Mouse (Mus musculus): Measurements from ENCODE around the gene Usf2. TPM values are rescaled to one million over a fixed set of nuclear protein-coding genes. Genes with fewer than 3 reads are reported as not detected.
"Not testable (repeated sequence)": the region's sequence is repeated elsewhere in the genome, so short reads cannot be mapped to it uniquely, and the experiment has no call there.

The Usf2 gene
- polyA plus RNA-seq, 1 experiment from 2014 or later = 31.9 TPM

DNA sequence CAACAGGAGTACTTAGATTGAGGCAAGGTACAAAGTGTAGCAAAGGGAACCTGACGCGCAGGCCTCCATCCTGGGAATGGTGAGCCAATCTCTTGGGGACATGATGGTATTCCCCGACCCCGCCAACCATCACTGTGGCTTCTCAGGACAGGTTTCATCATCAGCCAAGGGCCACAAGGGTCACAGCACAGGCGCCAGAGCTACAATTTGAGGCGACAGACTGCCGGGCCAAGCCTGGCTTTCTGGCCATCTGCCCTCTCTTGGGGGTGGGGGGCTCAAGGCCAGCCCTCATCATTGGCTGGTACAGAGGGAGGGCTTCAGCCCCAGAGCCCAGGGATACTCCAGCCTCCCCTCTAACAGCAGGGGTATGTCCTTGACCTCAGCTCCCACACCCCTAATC lies 11.1 kb downstream of the Usf2 start:
- not testable (repeated sequence) for H3K9ac ChIP-seq (replicated peaks); H3K27me3 ChIP-seq; H3K4me3 ChIP-seq (replicated peaks); ATAC-seq (ENCODE audit: insufficient number of reproducible peaks, insufficient read depth, low FRiP score, low TSS enrichment, low read depth); H3K9me3 ChIP-seq; H3K4me2 ChIP-seq; H3K27ac ChIP-seq; H3K4me1 ChIP-seq (replicated peaks)
- WGBS = 90% methylated on average over 7 of the region's 7 CpGs
- H3K36me3 ChIP-seq = peaks cover 37% of the 10 kb centered on the region

DNA sequence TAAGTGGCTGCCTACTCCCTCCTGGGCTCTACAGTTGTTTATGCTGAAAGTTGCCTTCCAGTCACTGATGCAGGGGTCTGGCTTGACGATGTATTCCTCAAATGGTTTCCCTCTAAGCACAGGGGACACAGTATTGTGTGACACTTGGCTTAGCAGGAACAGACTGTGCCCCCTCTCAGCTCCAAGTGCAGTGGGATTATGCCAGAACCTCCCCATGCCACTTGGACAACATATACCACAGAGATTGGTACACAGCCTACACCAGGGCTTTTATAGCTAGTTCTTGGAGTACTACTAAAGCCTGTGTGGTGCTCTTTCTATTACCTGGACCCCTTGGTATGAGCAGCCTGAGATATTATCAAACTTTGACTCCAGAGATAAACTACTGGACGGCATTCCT lies 11.9 kb downstream of the Usf2 start:
- not testable (repeated sequence) for H3K9ac ChIP-seq (replicated peaks); ATAC-seq (ENCODE audit: insufficient number of reproducible peaks, insufficient read depth, low FRiP score, low TSS enrichment, low read depth); H3K4me1 ChIP-seq (replicated peaks); H3K27me3 ChIP-seq; H3K4me2 ChIP-seq; H3K27ac ChIP-seq; H3K4me3 ChIP-seq (replicated peaks); H3K9me3 ChIP-seq
- 63% methylated on average over 2 of the region's 2 CpGs for WGBS
- H3K36me3 ChIP-seq = peaks cover 29% of the 10 kb centered on the region

DNA sequence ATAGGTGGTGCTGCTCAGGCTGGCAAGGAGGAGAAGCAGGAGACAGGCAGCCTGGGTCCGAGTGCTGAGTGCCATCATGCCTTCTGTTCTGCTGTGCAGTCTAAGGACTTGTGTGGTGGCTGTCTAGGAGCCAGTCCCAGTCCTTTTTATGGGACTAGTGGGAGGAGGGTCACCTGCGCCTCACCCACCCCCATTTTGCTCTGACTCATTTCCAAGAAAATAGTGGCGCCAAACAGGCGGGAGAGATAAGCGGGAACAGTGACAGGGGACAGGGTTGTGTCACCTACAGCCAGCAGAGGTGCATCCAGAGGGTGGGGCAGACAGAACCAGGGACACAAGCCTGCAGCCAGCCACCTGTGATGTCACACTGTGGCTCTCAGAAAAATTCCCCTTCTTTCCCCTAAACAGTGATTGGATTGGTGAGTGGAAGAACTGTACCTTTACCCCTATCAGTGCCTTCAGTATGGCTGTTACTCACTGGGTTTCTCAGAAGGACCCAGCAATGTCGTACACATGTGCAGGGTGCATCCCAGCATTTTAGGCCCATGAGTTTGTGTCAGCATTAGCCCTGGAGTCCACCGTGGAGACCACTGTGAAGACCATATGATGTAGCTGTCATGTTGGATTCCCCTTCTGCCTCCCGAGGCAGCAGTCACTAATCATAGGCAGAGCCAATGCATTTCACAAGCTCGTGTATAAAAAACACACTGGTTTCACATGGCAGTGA lies 12.5 kb downstream of the Usf2 start, which contains the start of gene Hamp:
Gene Hamp, minus strand, starts transcription at position 124 of the 727 bp plus-strand sequence.
- Histone ChIP-seq H3K4me3 (replicated peaks) (no peak within 1 kb of the TSS), H3K9ac (replicated peaks) (no peak within 1 kb of the TSS), H3K27me3 (no peaks in the 10 kb centered on the region), H3K4me2 (no peak within 1 kb of the TSS), H3K4me1 (replicated peaks) (no peaks in the 10 kb centered on the region), H3K27ac (no peak within 1 kb of the TSS), H3K9me3 (no peaks in the 10 kb centered on the region), H3K36me3 (peaks cover 23% of the 10 kb centered on the region)
- WGBS = 68% methylated on average over 9 of the region's 9 CpGs
- no peak for ATAC-seq (ENCODE audit: insufficient number of reproducible peaks, insufficient read depth, low FRiP score, low TSS enrichment, low read depth)

DNA sequence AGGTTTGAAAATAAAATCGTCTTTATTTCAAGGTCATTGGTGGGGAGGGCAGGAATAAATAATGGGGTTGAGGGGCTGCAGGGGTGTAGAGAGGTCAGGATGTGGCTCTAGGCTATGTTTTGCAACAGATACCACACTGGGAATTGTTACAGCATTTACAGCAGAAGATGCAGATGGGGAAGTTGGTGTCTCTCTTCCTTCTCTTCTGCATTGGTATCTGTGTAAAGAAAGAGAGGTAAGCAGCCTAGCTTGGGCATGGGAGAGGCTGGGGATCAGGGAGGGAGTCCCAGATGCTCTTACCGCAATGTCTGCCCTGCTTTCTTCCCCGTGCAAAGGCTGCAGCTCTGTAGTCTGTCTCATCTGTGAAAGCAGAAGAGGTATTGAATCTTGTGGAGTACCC lies 14.2 kb downstream of the Usf2 start:
- not testable (repeated sequence) for H3K4me1 ChIP-seq (replicated peaks); H3K4me2 ChIP-seq; H3K27ac ChIP-seq; H3K27me3 ChIP-seq; H3K9me3 ChIP-seq; H3K4me3 ChIP-seq (replicated peaks); H3K9ac ChIP-seq (replicated peaks); ATAC-seq (ENCODE audit: insufficient number of reproducible peaks, insufficient read depth, low FRiP score, low TSS enrichment, low read depth)
- peaks cover 18% of the 10 kb centered on the region for H3K36me3 ChIP-seq
- WGBS = 64% methylated on average over 3 of the region's 3 CpGs

DNA sequence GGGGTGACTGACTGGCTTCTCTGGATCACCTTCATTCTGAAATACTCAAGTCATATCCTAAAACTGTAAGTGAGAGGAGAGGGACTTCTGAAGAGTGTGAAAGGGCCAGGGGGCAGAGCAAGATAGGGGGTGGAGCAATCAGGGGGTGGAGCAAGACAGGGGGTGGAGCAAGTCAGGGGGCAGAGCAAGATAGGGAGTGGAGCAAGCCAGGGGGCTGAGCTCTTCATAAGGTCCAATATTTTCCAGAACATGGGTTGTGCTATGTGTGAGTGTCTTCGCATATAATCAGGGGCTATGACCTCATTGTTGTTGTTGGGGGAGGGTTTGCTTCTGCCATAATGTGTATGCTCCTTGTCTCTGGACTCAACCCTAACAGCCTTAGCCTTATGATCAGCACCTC lies 16.5 kb downstream of the Usf2 start:
- H3K9me3 ChIP-seq; H3K36me3 ChIP-seq; ATAC-seq (ENCODE audit: insufficient number of reproducible peaks, insufficient read depth, low FRiP score, low TSS enrichment, low read depth); H3K9ac ChIP-seq (replicated peaks); H3K27me3 ChIP-seq; H3K4me2 ChIP-seq; H3K4me3 ChIP-seq (replicated peaks); H3K4me1 ChIP-seq (replicated peaks); H3K27ac ChIP-seq: not testable (repeated sequence)
- WGBS = 74% methylated on average over 1 of the region's 1 CpGs

DNA sequence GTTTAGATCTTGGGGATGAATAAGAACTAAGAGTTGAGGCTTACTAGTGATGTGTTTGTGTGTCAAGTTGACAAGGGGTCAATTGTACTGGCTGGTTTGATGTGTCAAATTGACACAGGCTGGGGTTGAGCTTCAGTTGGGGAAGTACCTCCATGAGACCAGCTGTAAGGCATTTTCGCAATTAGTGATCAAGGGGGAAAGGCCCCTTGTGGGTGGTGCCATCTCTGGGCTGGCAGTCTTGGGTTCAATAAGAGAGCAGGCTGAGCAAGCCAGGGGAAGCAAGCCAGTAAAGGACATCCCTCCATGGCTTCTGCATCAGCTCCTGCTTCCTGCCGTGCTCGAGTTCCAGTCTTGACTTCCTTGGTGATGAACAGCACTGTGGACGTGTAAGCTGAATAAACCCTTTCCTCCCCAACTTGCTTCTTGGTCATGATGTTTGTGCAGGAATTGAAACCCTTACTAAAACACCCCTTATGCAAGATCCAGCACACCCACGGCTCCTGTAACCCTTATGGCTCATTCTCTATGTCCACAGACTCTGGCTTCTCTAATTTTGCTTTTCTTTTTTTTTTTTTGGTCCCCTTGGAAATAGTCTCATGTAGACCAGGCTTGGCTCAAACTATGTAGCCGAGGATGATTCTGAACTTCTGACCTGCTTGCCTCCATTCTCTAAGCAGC lies 21.0 kb downstream of the Usf2 start:
- ATAC-seq (ENCODE audit: insufficient number of reproducible peaks, insufficient read depth, low FRiP score, low TSS enrichment, low read depth); H3K27ac ChIP-seq: not testable (repeated sequence)
- WGBS = 72% methylated on average over 6 of the region's 6 CpGs

DNA sequence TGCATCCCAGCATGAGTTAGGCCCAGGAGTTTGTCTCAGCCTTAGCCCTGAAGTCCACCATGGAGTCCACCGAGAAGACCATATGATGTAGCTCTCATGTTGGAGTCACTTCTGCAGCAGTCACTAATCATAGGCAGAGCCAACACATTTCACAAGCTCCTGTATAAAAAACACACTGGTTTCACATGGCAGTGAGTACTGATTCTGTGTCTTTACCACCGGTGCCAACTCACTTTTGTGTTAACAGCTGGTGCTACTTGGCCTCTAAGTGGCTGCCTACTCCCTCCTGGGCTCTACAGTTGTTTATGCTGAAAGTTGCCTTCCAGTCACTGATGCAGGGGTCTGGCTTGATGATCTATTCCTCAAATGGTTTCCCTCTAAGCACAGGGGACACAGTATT lies 32.0 kb downstream of the Usf2 start, which contains the start of gene Hamp2:
Gene Hamp2, minus strand, starts transcription at position 101 of the 400 bp plus-strand sequence.
- not testable (repeated sequence) for H3K9ac ChIP-seq (replicated peaks); H3K4me1 ChIP-seq (replicated peaks); H3K36me3 ChIP-seq; H3K9me3 ChIP-seq; H3K27ac ChIP-seq; H3K4me2 ChIP-seq; ATAC-seq (ENCODE audit: insufficient number of reproducible peaks, insufficient read depth, low FRiP score, low TSS enrichment, low read depth); H3K27me3 ChIP-seq; H3K4me3 ChIP-seq (replicated peaks)
- 82% methylated on average over 2 of the region's 2 CpGs for WGBS

More for the DNA sequence above, 21.0 kb downstream of the Usf2 start:
- H3K27me3 ChIP-seq; H3K9ac ChIP-seq (replicated peaks); H3K4me3 ChIP-seq (replicated peaks); H3K9me3 ChIP-seq; H3K36me3 ChIP-seq; H3K4me2 ChIP-seq; H3K4me1 ChIP-seq (replicated peaks): not testable (repeated sequence)

DNA sequence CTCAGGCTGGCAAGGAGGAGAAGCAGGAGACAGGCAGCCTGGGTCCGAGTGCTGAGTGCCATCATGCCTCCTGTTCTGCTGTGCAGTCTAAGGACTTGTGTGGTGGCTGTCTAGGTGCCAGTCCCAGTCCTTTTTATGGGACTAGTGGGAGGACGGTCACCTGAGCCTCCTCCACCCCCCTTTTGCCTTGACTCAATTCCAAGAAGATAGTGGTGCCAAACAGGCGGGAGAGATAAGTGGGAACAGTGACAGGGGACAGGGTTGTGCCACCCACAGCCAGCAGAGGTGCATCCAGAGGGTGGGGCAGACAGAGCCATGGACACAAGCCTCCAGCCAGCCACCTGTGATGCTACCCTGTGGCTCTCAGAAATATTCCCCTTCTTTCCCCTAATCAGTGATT lies 32.5 kb downstream of the Usf2 start:
- 58% methylated on average over 3 of the region's 3 CpGs for WGBS
- Histone ChIP-seq H3K9ac (replicated peaks) (no peak overlapping the region), H3K4me3 (replicated peaks) (no peak overlapping the region), H3K27ac (no peak overlapping the region), H3K36me3 (no peaks in the 10 kb centered on the region), H3K4me1 (replicated peaks) (no peaks in the 10 kb centered on the region), H3K27me3 (no peaks in the 10 kb centered on the region), H3K4me2 (no peak overlapping the region), H3K9me3 (no peaks in the 10 kb centered on the region)
- ATAC-seq (ENCODE audit: insufficient number of reproducible peaks, insufficient read depth, low FRiP score, low TSS enrichment, low read depth) = no peak

DNA sequence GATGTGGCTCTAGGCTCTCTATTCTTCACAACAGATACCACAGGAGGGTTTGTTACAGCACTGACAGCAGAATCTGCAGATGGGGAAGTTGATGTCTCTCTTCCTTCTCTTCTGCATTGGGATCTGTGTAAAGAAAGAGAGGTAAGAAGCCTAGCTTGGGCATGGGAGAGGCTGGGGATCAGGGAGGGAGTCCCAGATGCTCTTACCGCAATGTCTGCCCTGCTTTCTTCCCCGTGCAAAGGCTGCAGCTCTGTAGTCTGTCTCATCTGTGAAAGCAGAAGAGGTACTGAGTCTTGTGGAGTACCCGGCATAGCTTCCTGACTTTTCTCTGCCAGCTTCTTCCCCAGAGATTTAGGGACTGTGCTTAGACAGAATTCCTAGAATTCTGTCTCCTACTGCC lies 34.1 kb downstream of the Usf2 start:
- H3K4me2 ChIP-seq; H3K4me1 ChIP-seq (replicated peaks); H3K27me3 ChIP-seq; H3K9me3 ChIP-seq; H3K36me3 ChIP-seq; H3K9ac ChIP-seq (replicated peaks); ATAC-seq (ENCODE audit: insufficient number of reproducible peaks, insufficient read depth, low FRiP score, low TSS enrichment, low read depth); H3K27ac ChIP-seq; H3K4me3 ChIP-seq (replicated peaks): not testable (repeated sequence)
- WGBS = 45% methylated on average over 3 of the region's 3 CpGs

DNA sequence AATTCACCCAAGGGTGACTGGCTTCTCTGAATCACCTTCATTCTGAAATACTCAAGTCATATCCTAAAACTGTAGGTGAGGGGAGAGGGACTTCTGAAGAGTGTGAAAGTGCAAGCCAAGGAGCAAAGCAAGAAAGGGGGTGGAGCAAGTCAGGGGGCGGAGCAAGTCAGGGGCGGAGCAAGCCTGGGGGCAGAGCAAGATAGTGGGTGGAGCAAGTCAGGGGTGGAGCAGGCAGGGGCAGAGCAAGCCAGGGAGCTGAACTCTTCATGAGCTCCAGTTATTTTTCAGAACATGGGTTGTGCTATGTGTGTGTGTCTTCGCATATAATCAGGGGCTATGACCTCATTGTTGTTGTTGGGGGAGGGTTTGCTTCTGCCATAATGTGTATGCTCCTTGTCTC lies 36.4 kb downstream of the Usf2 start:
- no peak overlapping the region for H3K4me3 ChIP-seq (replicated peaks)
- 69% methylated on average over 3 of the region's 3 CpGs for WGBS
- no peaks in the 10 kb centered on the region for H3K27me3 ChIP-seq
- no peak overlapping the region for H3K9ac ChIP-seq (replicated peaks)
- H3K4me2 ChIP-seq = no peak overlapping the region
- no peak for ATAC-seq (ENCODE audit: insufficient number of reproducible peaks, insufficient read depth, low FRiP score, low TSS enrichment, low read depth)
- no peak overlapping the region for H3K27ac ChIP-seq
- no peaks in the 10 kb centered on the region for H3K36me3 ChIP-seq
- no peaks in the 10 kb centered on the region for H3K9me3 ChIP-seq
- H3K4me1 ChIP-seq (replicated peaks) = peaks cover 3% of the 10 kb centered on the region

DNA sequence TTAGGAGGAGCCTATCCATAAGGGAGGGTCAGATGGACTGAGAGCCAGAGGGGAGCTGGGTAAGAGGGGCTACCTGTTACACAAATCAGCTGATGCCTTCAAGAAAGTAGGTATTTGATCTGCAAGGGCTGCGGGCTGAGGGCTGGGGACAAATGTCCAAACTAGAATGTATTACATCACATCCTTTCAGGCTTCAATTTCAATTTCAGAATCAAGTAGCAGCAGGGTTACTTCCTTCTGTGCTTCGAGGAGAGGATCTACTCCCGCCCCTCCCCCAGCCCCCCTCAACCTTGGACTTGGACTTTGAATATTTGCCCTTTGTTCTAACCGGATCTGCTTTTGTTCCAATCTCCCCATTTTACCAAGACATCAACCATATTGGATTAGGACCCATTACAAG lies 39.4 kb downstream of the Usf2 start:
- H3K9me3 ChIP-seq = no peaks in the 10 kb centered on the region
- no peaks in the 10 kb centered on the region for H3K36me3 ChIP-seq
- H3K4me2 ChIP-seq = no peak overlapping the region
- 58% methylated on average over 4 of the region's 4 CpGs for WGBS
- no peak overlapping the region for H3K27ac ChIP-seq
- peaks cover 2% of the 10 kb centered on the region; the same call in 1 of the 2 replicates for H3K27me3 ChIP-seq
- no peak for ATAC-seq (ENCODE audit: insufficient number of reproducible peaks, insufficient read depth, low FRiP score, low TSS enrichment, low read depth)
- H3K4me3 ChIP-seq (replicated peaks) = no peak overlapping the region
- H3K4me1 ChIP-seq (replicated peaks) = peaks cover 8% of the 10 kb centered on the region
- no peak overlapping the region for H3K9ac ChIP-seq (replicated peaks)

Data from limb, embryonic 12.5 days (tissue).